Mouse (Mus musculus) adrenal gland, postnatal 10 days (tissue): ENCODE results near the gene Dhx32. TPM values are rescaled to one million over a fixed set of nuclear protein-coding genes. Genes with fewer than 3 reads are reported as not detected.

ENCODE experiments used
- DNase-seq: peaks from one replicate; pipeline ENCODE4 v3.0.0; 2021; ENCODE audit warnings: mixed read lengths
- long read RNA-seq, 2 experiments: library from polyadenylated mRNA; stranded (forward); transcript quantifications; one replicate each; pipeline ENCODE4 v2.0.0; 2021
- total RNA-seq, 2 experiments: library from RNA; stranded (reverse); gene quantifications; 2 replicates each; pipeline ENCODE4 v1.2.3; 2021

The Dhx32 gene
- 10 to 100 TPM; 35.6 to 46.8 TPM for total RNA-seq
- long read RNA-seq, experiment 1, transcript Dhx32-201 (12 exons, 2,955 nt) = major isoform, 63 of 86 reads
- long read RNA-seq, experiment 1, partial matches to known transcripts = 4 of 86 reads
- long read RNA-seq, experiment 1, other reads (novel, unspliced or antisense) = 15 of 86 reads
- long read RNA-seq, experiment 2, transcript Dhx32-201 (12 exons, 2,955 nt) = major isoform, 29 of 36 reads
- long read RNA-seq, experiment 2, partial matches to known transcripts = 1 of 36 reads
- long read RNA-seq, experiment 2, other reads (novel, unspliced or antisense) = 4 of 36 reads

- DNase-seq = peak; percentile 87
Measured at GRCm38 (mm10) chr7:133782717-133783435, at the start of gene Dhx32. Dhx32 (minus strand) TSS chr7:133782726.

- DNase-seq = no peak
Measured at GRCm38 (mm10) chr7:133829579-133829978, 47.1 kb upstream of the Dhx32 start.

DNA sequence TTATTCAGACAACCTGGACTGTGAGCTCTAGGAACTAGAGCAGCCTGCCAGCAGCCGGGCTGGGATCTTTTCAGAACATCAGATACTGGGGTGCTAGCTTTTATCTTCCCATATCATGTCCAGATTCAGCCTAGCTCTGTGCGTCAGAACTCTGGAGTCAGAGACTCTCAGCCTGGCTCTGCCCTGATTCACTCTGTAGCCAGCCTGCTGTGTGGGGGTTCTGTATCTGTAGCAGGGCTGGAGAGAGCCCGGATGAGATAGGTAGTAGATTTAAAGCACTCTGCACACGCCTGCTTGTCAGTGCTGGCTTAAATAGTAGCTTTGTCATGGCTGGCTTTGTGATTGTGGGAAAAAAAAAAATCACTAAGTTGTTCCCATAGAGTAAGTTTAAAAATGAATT is 46.0 kb upstream of the Dhx32 start:
- no peak for DNase-seq

- peak; percentile 19 for DNase-seq
Measured at GRCm38 (mm10) chr7:133824579-133824978, 42.1 kb upstream of the Dhx32 start.

GRCm38 (mm10) chr7:133823751-133824150 is 41.2 kb upstream of the Dhx32 start:
- no peak for DNase-seq

DNA sequence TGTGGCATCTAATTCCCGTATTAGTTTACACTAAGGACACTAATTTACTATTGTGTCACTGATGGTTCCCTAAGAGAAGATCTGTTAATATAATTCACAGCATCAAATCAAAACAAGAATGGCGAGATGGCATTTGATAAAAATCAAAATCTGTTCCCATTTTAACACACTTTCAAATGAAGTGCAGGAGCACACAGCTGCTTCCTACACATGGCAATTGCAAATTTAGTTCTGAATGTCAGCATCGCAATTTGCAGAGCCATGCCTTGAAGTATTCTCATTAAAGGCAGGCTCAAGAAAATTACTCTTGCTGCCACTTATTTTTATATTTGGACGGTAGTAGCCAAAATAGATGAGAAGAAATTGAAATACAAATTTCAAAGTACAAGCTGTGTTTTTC is 30.8 kb upstream of the Dhx32 start:
- no peak for DNase-seq

- no peak for DNase-seq
Measured at GRCm38 (mm10) chr7:133812927-133813326, 30.4 kb upstream of the Dhx32 start.

DNA sequence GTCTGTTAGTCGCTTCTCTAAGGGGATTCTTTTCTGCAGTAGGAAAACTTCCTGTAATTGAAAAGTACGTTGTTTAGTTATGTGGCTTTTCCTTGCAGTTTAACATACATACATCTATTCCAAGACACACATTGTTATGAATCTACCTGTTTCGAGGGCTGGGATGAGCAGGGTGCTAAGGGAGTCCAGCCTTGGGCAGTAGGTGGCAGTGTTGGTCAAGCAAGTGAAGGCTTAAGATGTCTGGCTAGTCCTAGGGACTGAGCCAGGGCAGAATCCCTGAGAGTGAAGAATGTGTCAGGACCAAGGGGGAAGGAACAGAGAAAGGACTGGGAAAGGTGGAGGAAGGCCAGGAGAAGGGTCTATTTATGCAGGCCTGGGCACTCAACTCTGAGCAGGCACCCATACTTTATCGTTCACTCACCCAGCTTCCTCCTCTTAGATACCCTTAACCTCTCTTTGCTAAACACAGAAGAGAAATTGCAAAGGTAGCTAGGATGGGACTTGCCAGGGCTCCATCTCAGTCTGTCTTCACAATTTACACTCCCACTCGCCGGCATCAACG is 23.2 kb upstream of the Dhx32 start:
- peak; percentile 82 for DNase-seq

GRCm38 (mm10) chr7:133801823-133802222 is 19.3 kb upstream of the Dhx32 start:
- peak; percentile 41 for DNase-seq

DNA sequence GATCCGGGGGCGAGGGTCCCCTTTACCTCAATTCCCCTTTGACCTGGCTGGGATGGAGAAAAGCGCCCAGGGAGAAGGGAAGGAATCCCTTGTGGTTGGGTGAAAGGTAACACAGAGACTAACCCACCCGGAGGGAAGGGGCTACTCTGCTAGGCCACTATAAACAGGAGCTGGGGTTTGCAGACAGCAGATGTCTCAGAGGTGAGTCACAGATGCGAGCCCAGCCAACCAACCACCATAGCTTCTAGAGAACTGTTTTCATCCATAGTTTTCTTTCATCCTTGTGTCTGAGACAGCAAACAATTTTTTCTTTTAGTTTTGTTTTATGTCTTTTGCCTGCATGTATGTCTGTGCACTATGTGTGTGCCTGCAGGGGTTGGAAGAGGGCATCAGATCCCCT is 17.4 kb upstream of the Dhx32 start:
- DNase-seq = no peak

DNA sequence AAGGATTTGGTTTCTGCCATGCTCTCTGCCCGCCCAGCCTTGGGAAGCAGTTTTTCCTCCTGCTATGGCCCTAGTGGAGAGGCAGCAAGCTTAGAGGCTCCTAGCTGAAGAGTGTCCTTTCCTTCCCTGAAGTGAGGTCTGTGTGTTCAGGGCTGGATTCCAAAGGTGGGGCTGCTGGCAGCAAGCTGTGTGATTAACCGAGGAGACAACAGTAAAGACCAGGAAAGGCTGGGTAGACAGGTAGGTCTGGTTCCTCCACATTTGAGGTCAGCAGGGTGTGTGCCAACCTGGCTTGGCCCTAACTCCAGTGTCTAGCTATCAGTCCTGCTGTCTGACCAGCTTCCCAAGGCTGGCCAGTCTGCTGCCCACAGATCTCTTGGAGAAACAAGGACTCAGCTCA is 12.2 kb upstream of the Dhx32 start:
- no peak for DNase-seq

DNA sequence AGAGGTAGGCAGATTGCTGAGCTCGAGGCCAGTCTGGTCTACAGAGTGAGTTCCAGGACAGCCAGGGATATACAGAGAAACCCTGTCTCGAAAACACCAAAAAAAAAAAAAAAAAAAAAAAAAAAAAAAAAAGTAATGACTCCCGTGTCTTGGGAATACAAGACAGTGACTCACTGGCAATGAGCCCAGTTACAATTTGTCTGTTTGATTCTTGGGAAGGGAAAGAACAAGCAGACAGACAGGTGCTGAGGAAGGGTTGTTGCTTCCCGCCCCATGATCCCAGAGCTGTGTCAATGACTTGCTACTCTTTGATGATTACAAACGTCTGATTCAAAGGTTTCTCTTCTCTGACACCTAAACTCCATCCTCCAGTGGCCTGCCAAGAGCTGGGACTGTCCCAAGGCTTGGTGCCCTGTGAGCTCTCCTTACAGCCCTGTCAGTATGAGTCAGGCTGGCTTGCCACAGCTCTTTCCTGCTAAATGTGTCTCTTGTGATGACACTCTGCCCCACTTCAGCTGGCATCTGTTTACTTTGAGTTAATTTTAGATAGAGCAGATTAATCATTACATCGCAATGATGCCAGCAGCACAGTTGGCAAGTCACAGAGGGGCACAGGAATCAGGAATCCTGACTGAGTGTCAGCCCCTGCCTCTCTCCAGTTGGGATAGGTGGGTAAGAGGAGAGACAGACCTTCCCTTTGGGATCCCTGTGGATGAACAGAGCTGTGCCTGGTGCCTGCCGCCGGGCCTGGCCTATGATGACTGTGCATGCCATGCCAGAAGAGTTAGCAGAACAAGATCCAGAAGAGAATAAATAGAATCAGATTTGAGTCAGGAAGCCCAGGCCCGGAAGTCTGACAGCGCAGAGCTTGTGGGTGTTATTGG is 11.0 kb upstream of the Dhx32 start:
- DNase-seq = peak; percentile 66

- no peak for DNase-seq
Measured at GRCm38 (mm10) chr7:133792771-133793170, 10.2 kb upstream of the Dhx32 start.

DNA sequence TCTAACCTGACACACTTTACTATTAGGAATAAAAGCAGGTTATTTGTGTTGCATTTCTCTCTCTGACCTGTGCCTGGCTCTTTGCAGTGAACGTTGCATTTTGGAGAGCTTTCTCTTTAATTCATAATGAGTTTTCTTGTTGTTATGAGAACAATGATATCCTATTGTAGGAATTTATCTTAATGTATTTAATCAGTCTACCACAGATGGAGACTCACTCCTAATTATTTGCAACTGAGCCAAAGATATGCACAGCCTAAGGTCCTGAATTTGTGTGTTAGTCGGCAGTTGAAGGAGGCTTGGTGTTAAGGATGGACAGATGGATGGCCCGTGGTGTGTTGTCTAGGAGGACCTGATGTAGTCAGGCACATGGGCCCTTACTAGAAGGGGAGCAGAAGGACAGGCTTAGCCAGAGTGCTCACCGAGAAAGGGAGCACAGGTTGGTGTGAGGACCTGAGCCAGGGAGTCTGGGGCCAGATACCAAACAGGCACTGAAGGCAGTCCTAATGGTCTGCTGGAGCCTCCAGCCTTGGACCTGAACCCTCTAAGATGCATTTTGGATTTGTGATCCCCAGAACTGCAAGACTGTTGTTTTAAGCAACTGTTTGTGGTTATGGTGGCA is 8.2 kb upstream of the Dhx32 start:
- no peak for DNase-seq

- DNase-seq = no peak
Measured at GRCm38 (mm10) chr7:133790171-133790570, 7.6 kb upstream of the Dhx32 start.

- DNase-seq = no peak
Measured at GRCm38 (mm10) chr7:133788147-133788546, 5.6 kb upstream of the Dhx32 start.

GRCm38 (mm10) chr7:133787571-133787970 is 5.0 kb upstream of the Dhx32 start:
- DNase-seq = no peak

DNA sequence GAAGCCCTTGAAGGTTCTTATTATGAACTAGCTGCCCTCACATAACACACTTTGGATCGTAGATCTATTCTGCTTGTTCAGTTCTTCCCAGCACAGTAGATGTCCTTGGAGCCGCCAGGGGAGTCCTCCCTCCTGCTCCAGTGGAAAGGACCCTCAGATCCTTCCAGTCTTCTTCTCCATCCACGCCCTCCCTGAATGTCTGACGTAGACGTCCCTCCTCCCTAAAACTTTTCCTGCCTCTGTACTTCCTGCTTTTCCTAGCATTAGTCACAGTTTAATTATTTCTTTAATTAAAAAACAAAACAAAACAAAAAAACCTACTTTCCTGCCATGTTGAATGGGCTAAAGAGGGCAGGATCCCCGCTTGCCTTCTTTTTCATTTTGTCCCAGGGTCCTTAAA is 535 bp downstream of the Dhx32 start:
- DNase-seq = no peak

GRCm38 (mm10) chr7:133781583-133781982 is 943 bp downstream of the Dhx32 start:
- DNase-seq = no peak

- DNase-seq = peak; percentile 94
Measured at GRCm38 (mm10) chr7:133776626-133776996, 5.9 kb downstream of the Dhx32 start, which contains the start of gene Fank1. Fank1 (plus strand) TSS chr7:133776861.

DNA sequence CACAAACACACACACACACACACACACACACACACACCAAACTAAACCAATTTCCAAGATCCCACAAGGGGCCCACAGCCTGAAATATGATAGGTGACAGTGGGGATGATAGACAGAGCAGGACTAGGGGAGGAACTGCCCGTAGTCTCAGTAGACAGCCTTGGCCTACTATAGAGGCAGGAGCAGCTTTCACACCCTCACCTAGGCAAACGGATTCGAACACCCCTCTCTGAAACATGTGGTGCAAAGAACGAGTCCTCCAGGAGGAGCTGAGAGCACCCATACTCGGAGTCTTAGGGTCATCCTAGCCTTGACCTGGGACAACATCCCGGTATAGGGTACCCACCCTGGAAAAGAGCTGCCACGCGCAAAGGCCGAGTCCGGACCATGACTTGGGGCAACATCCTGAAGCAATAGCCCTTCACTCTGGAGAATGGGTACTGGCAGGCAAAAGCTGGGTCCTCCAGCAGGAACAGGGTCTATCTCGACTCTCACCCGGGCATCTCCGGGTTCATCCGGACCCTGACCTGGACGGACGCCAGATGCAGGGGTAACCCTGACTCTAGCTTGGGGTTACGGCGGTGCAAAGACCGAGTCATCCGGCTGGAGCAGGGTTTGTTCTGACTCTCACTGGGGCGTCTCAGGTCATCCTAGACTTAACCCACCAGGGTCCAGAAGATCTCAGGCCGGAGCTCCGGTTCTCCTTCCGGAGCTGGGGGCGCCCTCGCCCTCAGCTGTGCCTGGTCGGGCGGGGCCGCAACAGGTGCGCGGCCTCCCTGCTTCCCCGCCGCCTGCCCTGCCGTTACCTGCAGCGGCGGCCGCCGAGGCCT is 6.5 kb downstream of the Dhx32 start:
- DNase-seq = peak; percentile 58
